Comparison of ENCODE assay signal across 22 mouse cellular contexts in the genomic region with DNA sequence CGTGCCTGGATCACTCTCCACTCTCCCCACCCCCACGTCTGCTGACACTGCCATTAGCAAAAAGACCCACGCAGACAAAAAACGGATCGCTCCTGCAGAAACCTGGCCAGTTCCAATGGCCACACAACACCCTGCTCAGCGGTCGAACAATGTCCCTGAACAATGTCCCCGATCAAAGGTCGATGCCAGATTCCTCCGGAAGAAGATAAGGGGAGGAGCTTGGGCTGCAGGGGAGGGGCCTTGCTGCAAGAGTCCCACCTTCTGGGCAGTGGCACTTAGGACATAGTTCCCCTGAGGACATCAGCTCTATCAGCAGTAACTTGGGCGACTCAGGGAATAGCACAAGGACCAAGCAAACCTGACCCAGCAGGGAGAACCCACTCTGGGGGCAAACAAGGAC. TPM values are rescaled to one million over a fixed set of nuclear protein-coding genes. Genes with fewer than 3 reads are reported as not detected.
DNase-seq lines count a peak whose midpoint lies in the region; ATAC-seq and TF ChIP-seq lines count a peak whose summit lies in the region.
"Had no signal": no experiment of that assay in that cellular context is flagged by ENCODE, and none has a peak within 500 bp of the region (broad histone marks: within the 10 kb centered on the region; RNA-seq: fewer than 3 reads in every experiment).

No protein-coding gene starts in this region.

- ATAC-seq in liver, embryonic 12.5 days: no peak
- ATAC-seq: forebrain, embryonic 16.5 days; midbrain, embryonic 15.5 days had no signal

- no peaks in the 10 kb centered on the region for H3K79me2 ChIP-seq in liver, adult 2 months (ENCODE audit: control insufficient read depth, insufficient read depth, low read length)

- H3K4me1 ChIP-seq in liver, adult 2 months (ENCODE audit: control insufficient read depth, insufficient read depth, low read length): peaks cover 16% of the 10 kb centered on the region
- H3K4me1 ChIP-seq in liver, embryonic 12.5 days: peaks cover 55% of the 10 kb centered on the region

- TF ChIP-seq POLR2A in liver, adult 2 months (IDR thresholded peaks at IDR 0.05; ENCODE audit: extremely low read depth, insufficient read depth, low read length): no peak

- DNase-seq in liver, adult 2 months (ENCODE audit: extremely low read depth, low read depth, low spot score): peak; percentile 94
- DNase-seq in kidney, adult 8-10 months: peak; percentile 74 to 83
- peak; percentile 77 to 85 for DNase-seq in kidney, postnatal 36 days
- no peak for DNase-seq in T-cell, adult 2 months (ENCODE audit: low spot score)
- no peak for DNase-seq in layer of hippocampus, postnatal 36 days
- no peak for DNase-seq in thymus, postnatal 4 days
- DNase-seq: adrenal gland, postnatal 14 days; cerebellum, adult 8-10 months; gastrocnemius, postnatal 25 days; heart, adult 2 months; heart, postnatal 14 days; liver, embryonic 13.5 days; right cerebral cortex, postnatal 14 days; spleen, adult 18-20 months had no signal

- H3K4me2 ChIP-seq in liver, embryonic 12.5 days: no peak overlapping the region
- H3K4me2 ChIP-seq: heart, embryonic 13.5 days; liver, embryonic 13.5 days; lung, embryonic 15.5 days; midbrain, embryonic 15.5 days; neural tube, embryonic 12.5 days had no signal

- H3K27ac ChIP-seq in liver, adult 2 months (replicated peaks; ENCODE audit: insufficient read depth, low read depth, low read length): peak overlapping the region; percentile 52
- H3K27ac ChIP-seq in liver, embryonic 12.5 days: no peak overlapping the region
- H3K27ac ChIP-seq: heart, adult 2 months; heart, embryonic 13.5 days; limb, embryonic 10.5 days; liver, embryonic 13.5 days; lung, embryonic 15.5 days; macrophage; midbrain, embryonic 15.5 days; neural tube, embryonic 12.5 days had no signal

- H3K36me3 ChIP-seq in liver, adult 2 months (ENCODE audit: control insufficient read depth, insufficient read depth, low read length): no peaks in the 10 kb centered on the region
- no peaks in the 10 kb centered on the region for H3K36me3 ChIP-seq in liver, embryonic 12.5 days
- H3K36me3 ChIP-seq: heart, embryonic 13.5 days; liver, embryonic 13.5 days; lung, embryonic 15.5 days; midbrain, embryonic 15.5 days; neural tube, embryonic 12.5 days had no signal

- no peak overlapping the region for H3K9ac ChIP-seq in liver, adult 2 months (ENCODE audit: low read depth, low read length)
- no peak overlapping the region for H3K9ac ChIP-seq in liver, embryonic 12.5 days
- H3K9ac ChIP-seq: lung, embryonic 15.5 days; midbrain, embryonic 15.5 days; neural tube, embryonic 12.5 days had no signal

- TF ChIP-seq CTCF in liver, adult 2 months (IDR thresholded peaks at IDR 0.05; ENCODE audit: low read depth, low read length): no peak

- H3K9me3 ChIP-seq in liver, embryonic 12.5 days (replicated peaks): no peaks in the 10 kb centered on the region
- H3K9me3 ChIP-seq: heart, embryonic 13.5 days; limb, embryonic 10.5 days; liver, embryonic 13.5 days; lung, embryonic 15.5 days; midbrain, embryonic 15.5 days; neural tube, embryonic 12.5 days had no signal

- whole genome bisulfite sequencing in liver, adult 2 months: 13% methylated on average over 11 of the region's 11 CpGs
- WGBS in liver, embryonic 12.5 days (ENCODE audit: insufficient replicate concordance): 19% methylated on average over 11 of the region's 11 CpGs

- no peak overlapping the region for H3K4me3 ChIP-seq in liver, adult 2 months (ENCODE audit: insufficient read depth, low read depth, low read length)
- H3K4me3 ChIP-seq in liver, embryonic 12.5 days: no peak overlapping the region
- H3K4me3 ChIP-seq: heart, adult 2 months; heart, embryonic 13.5 days; limb, embryonic 10.5 days; liver, embryonic 13.5 days; lung, embryonic 15.5 days; midbrain, embryonic 15.5 days; neural tube, embryonic 12.5 days had no signal

- peaks cover 6% of the 10 kb centered on the region for H3K27me3 ChIP-seq in liver, adult 2 months (ENCODE audit: control insufficient read depth, insufficient read depth, low read length)
- peaks cover 100% of the 10 kb centered on the region for H3K27me3 ChIP-seq in liver, embryonic 12.5 days (replicated peaks)

RNA-seq across cellular contexts. Expression of a gene that starts 3.7 kb away (rescaled TPM):
- total RNA-seq in liver, adult 2 months (2014; rRNA removed): 0.28 and 0.40 TPM in 2 replicates
- polyA plus RNA-seq in liver, adult 2 months (2012; rRNA removed): 1.4 and 1.6 TPM in 2 replicates
- 2.4 and 2.9 TPM in 2 replicates for polyA plus RNA-seq in liver, embryonic 12.5 days (2016; fragmentation: Nextera tagmentation; extraction: Ambion mirVana)
- 1 to 10 TPM; 4.9 to 5.2 TPM for total RNA-seq in layer of hippocampus, postnatal 36 days (2021)

RNA-seq across cellular contexts. Expression of a gene that starts 4.4 kb away (rescaled TPM):
- total RNA-seq in liver, adult 2 months (2014; rRNA removed): 0.60 and 1.4 TPM in 2 replicates
- polyA plus RNA-seq in liver, adult 2 months (2012; rRNA removed): 3.5 and 6.6 TPM in 2 replicates
- 0.06 and 0.10 TPM in 2 replicates for polyA plus RNA-seq in liver, embryonic 12.5 days (2016; fragmentation: Nextera tagmentation; extraction: Ambion mirVana)
- total RNA-seq in layer of hippocampus, postnatal 36 days (2021): 10 to 100 TPM; 23.2 to 23.4 TPM
- polyA plus RNA-seq: heart, embryonic 13.5 days; macrophage had no signal

RNA-seq across cellular contexts. Expression of a gene that starts 22.1 kb away (rescaled TPM):
- total RNA-seq in liver, adult 2 months (2014; rRNA removed): 112 and 185 TPM in 2 replicates
- polyA plus RNA-seq in liver, adult 2 months (2012; rRNA removed): 384 and 617 TPM in 2 replicates
- polyA plus RNA-seq in liver, embryonic 12.5 days (2016; fragmentation: Nextera tagmentation; extraction: Ambion mirVana): 61.4 and 61.6 TPM in 2 replicates
- total RNA-seq in layer of hippocampus, postnatal 36 days (2021): 10 to 100 TPM in 1 of 2 experiments, 1 to 10 TPM in 1; 8.6 to 10.3 TPM

RNA-seq across cellular contexts. Expression of a gene that starts 22.6 kb away (rescaled TPM):
- 8.8 and 12.5 TPM in 2 replicates for total RNA-seq in liver, adult 2 months (2014; rRNA removed)
- 19.2 and 21.8 TPM in 2 replicates for polyA plus RNA-seq in liver, adult 2 months (2012; rRNA removed)
- 6.9 and 7.2 TPM in 2 replicates for polyA plus RNA-seq in liver, embryonic 12.5 days (2016; fragmentation: Nextera tagmentation; extraction: Ambion mirVana)
- total RNA-seq in layer of hippocampus, postnatal 36 days (2021): 1 to 10 TPM; 2.2 to 2.6 TPM

RNA-seq across cellular contexts. Expression of a gene that starts 31.6 kb away (rescaled TPM):
- 10.4 and 12.4 TPM in 2 replicates for total RNA-seq in liver, adult 2 months (2014; rRNA removed)
- 25.4 and 25.5 TPM in 2 replicates for polyA plus RNA-seq in liver, adult 2 months (2012; rRNA removed)
- polyA plus RNA-seq in liver, embryonic 12.5 days (2016; fragmentation: Nextera tagmentation; extraction: Ambion mirVana): 46.0 and 46.7 TPM in 2 replicates
- 10 to 100 TPM; 22.4 to 23.0 TPM for total RNA-seq in layer of hippocampus, postnatal 36 days (2021)

Comparison
In these comparisons a context has a peak if more than half of its experiments do, and no peak if none do; other contexts are left out.
1. DNase-seq: peak in liver, adult 2 months (single experiment), kidney, adult 8-10 months (2 of 2) and kidney, postnatal 36 days (2 of 2); none in T-cell, adult 2 months (single experiment), layer of hippocampus, postnatal 36 days (0 of 2) and thymus, postnatal 4 days (single experiment).
2. RNA of a gene that starts 4.4 kb away (total RNA-seq): 23.2 to 23.4 TPM in layer of hippocampus, postnatal 36 days; 0.60 to 1.4 TPM in liver, adult 2 months; every median in the first group is over 10 times any median in the second.